Mouse (Mus musculus): Measurements from ENCODE around the gene Pcolce2.

DNA sequence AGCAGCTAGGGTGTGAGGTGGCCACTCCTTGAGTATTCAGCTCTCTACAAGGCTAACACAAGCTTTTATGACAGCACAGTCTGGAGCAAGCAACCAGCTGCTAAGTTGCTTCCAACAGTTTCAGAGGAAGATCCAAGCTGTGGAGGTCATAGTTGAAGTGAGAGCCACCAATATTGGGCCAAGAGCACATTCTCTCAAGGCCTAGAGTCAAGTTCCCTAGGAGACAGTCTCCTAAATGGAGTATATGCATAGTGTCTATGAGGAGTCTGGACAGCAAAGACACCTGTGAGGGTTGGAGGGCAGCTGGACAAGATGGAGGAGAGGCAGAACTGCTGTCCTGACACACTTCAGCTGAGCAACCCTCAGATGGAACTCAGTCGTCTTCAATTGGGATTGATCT lies 18.8 kb upstream of the Pcolce2 start:
- TF ChIP-seq CTCF (conservative IDR thresholded peaks at IDR 0.05; ENCODE audit: insufficient read depth, insufficient read length, low read depth, low read length) (no peak), POLR2A (IDR thresholded peaks at IDR 0.05; ENCODE audit: low read depth, low read length) (no peak)

Measured in kidney, adult 2 months (tissue).